Mouse (Mus musculus): ENCODE measurements around the gene Lpcat2. TPM values are rescaled to one million over a fixed set of nuclear protein-coding genes. Genes with fewer than 3 reads are reported as not detected.
A peak's percentile ranks its signal among the peaks of the same experiment; 100 is the strongest.

Gene Lpcat2
- 11.6 and 14.2 TPM in 2 replicates for polyA plus RNA-seq (2012; rRNA removed)

GRCm38 (mm10) chr8:92855171-92855894 lies at the start of gene Lpcat2:
Gene Lpcat2, plus strand, starts transcription at chr8:92855339.
- no peaks in the 10 kb centered on the region; the same call in 1 of the 2 replicates for H3K27me3 ChIP-seq (ENCODE audit: control insufficient read depth, insufficient read depth, low read length)
- peaks cover 13% of the 10 kb centered on the region for H3K4me1 ChIP-seq (replicated peaks; ENCODE audit: control insufficient read depth, insufficient read depth, low read length)
- TF ChIP-seq POLR2A (IDR thresholded peaks at IDR 0.05; ENCODE audit: control insufficient read depth, extremely low read depth, insufficient read depth, low read length, poor library complexity) (no peak), CTCF (IDR thresholded peaks at IDR 0.05; ENCODE audit: borderline replicate concordance, control insufficient read depth, extremely low read depth, insufficient read depth, low read length, poor library complexity) (no peak)
- no peak within 1 kb of the TSS for H3K27ac ChIP-seq (ENCODE audit: control insufficient read depth, insufficient read depth, low read length)
- no peaks in the 10 kb centered on the region for H3K36me3 ChIP-seq (ENCODE audit: control insufficient read depth, insufficient read depth, low read length)
- WGBS: 1% methylated on average over 50 of the region's 50 CpGs
- peak; percentile 41 for DNase-seq
- H3K4me3 ChIP-seq (ENCODE audit: control insufficient read depth, insufficient read depth, low read length): peak within 1 kb of the TSS; percentile 40

GRCm38 (mm10) chr8:92812773-92813172 lies 42.4 kb upstream of the Lpcat2 start:
- Histone ChIP-seq H3K36me3 (ENCODE audit: control insufficient read depth, insufficient read depth, low read length) (no peaks in the 10 kb centered on the region), H3K27me3 (ENCODE audit: control insufficient read depth, insufficient read depth, low read length) (no peaks in the 10 kb centered on the region), H3K27ac (ENCODE audit: control insufficient read depth, insufficient read depth, low read length) (no peak overlapping the region), H3K4me1 (replicated peaks; ENCODE audit: control insufficient read depth, insufficient read depth, low read length) (no peaks in the 10 kb centered on the region), H3K4me3 (ENCODE audit: control insufficient read depth, insufficient read depth, low read length) (no peak overlapping the region)
- no peak for DNase-seq
- WGBS: 79% methylated on average over 2 of the region's 2 CpGs
- TF ChIP-seq CTCF (IDR thresholded peaks at IDR 0.05; ENCODE audit: borderline replicate concordance, control insufficient read depth, extremely low read depth, insufficient read depth, low read length, poor library complexity): no peak
- TF ChIP-seq POLR2A (IDR thresholded peaks at IDR 0.05; ENCODE audit: control insufficient read depth, extremely low read depth, insufficient read depth, low read length, poor library complexity): no peak

GRCm38 (mm10) chr8:92815661-92816060 lies 39.5 kb upstream of the Lpcat2 start:
- Histone ChIP-seq H3K4me1 (replicated peaks; ENCODE audit: control insufficient read depth, insufficient read depth, low read length) (no peaks in the 10 kb centered on the region), H3K4me3 (ENCODE audit: control insufficient read depth, insufficient read depth, low read length) (no peak overlapping the region), H3K36me3 (ENCODE audit: control insufficient read depth, insufficient read depth, low read length) (no peaks in the 10 kb centered on the region), H3K27ac (ENCODE audit: control insufficient read depth, insufficient read depth, low read length) (no peak overlapping the region), H3K27me3 (ENCODE audit: control insufficient read depth, insufficient read depth, low read length) (no peaks in the 10 kb centered on the region)
- no peak for DNase-seq
- WGBS: 94% methylated on average over 5 of the region's 5 CpGs
- TF ChIP-seq CTCF (IDR thresholded peaks at IDR 0.05; ENCODE audit: borderline replicate concordance, control insufficient read depth, extremely low read depth, insufficient read depth, low read length, poor library complexity): no peak
- TF ChIP-seq POLR2A (IDR thresholded peaks at IDR 0.05; ENCODE audit: control insufficient read depth, extremely low read depth, insufficient read depth, low read length, poor library complexity): no peak

GRCm38 (mm10) chr8:92817928-92818818 lies 37.0 kb upstream of the Lpcat2 start:
- no peaks in the 10 kb centered on the region for H3K27me3 ChIP-seq (ENCODE audit: control insufficient read depth, insufficient read depth, low read length)
- peak; percentile 44 for DNase-seq
- H3K4me3 ChIP-seq (ENCODE audit: control insufficient read depth, insufficient read depth, low read length): no peak overlapping the region
- H3K27ac ChIP-seq (ENCODE audit: control insufficient read depth, insufficient read depth, low read length): no peak overlapping the region
- WGBS: 21% methylated on average over 6 of the region's 6 CpGs
- no peaks in the 10 kb centered on the region for H3K36me3 ChIP-seq (ENCODE audit: control insufficient read depth, insufficient read depth, low read length)
- TF ChIP-seq POLR2A (IDR thresholded peaks at IDR 0.05; ENCODE audit: control insufficient read depth, extremely low read depth, insufficient read depth, low read length, poor library complexity) (no peak), CTCF (IDR thresholded peaks at IDR 0.05; ENCODE audit: borderline replicate concordance, control insufficient read depth, extremely low read depth, insufficient read depth, low read length, poor library complexity) (peak; percentile 57; the same call in 1 of the 2 replicates)
- H3K4me1 ChIP-seq (replicated peaks; ENCODE audit: control insufficient read depth, insufficient read depth, low read length): no peaks in the 10 kb centered on the region

GRCm38 (mm10) chr8:92821151-92821550 lies 34.0 kb upstream of the Lpcat2 start:
- Histone ChIP-seq H3K4me1 (replicated peaks; ENCODE audit: control insufficient read depth, insufficient read depth, low read length) (no peaks in the 10 kb centered on the region), H3K27me3 (ENCODE audit: control insufficient read depth, insufficient read depth, low read length) (no peaks in the 10 kb centered on the region), H3K27ac (ENCODE audit: control insufficient read depth, insufficient read depth, low read length) (no peak overlapping the region), H3K4me3 (ENCODE audit: control insufficient read depth, insufficient read depth, low read length) (no peak overlapping the region), H3K36me3 (ENCODE audit: control insufficient read depth, insufficient read depth, low read length) (no peaks in the 10 kb centered on the region)
- DNase-seq: no peak
- no peak for TF ChIP-seq CTCF (IDR thresholded peaks at IDR 0.05; ENCODE audit: borderline replicate concordance, control insufficient read depth, extremely low read depth, insufficient read depth, low read length, poor library complexity)
- no peak for TF ChIP-seq POLR2A (IDR thresholded peaks at IDR 0.05; ENCODE audit: control insufficient read depth, extremely low read depth, insufficient read depth, low read length, poor library complexity)

- no peaks in the 10 kb centered on the region for H3K36me3 ChIP-seq (ENCODE audit: control insufficient read depth, insufficient read depth, low read length)
- TF ChIP-seq CTCF (IDR thresholded peaks at IDR 0.05; ENCODE audit: borderline replicate concordance, control insufficient read depth, extremely low read depth, insufficient read depth, low read length, poor library complexity) (no peak), POLR2A (IDR thresholded peaks at IDR 0.05; ENCODE audit: control insufficient read depth, extremely low read depth, insufficient read depth, low read length, poor library complexity) (no peak)
- no peak overlapping the region for H3K4me3 ChIP-seq (ENCODE audit: control insufficient read depth, insufficient read depth, low read length)
- H3K27ac ChIP-seq (ENCODE audit: control insufficient read depth, insufficient read depth, low read length): no peak overlapping the region
- H3K4me1 ChIP-seq (replicated peaks; ENCODE audit: control insufficient read depth, insufficient read depth, low read length): no peaks in the 10 kb centered on the region
- DNase-seq: no peak
- H3K27me3 ChIP-seq (ENCODE audit: control insufficient read depth, insufficient read depth, low read length): no peaks in the 10 kb centered on the region
- 33% methylated on average over 5 of the region's 5 CpGs for whole genome bisulfite sequencing
Observed at GRCm38 (mm10) chr8:92822386-92822785, 32.8 kb upstream of the Lpcat2 start.

Measured in thymus, adult 2 months (tissue).